Mouse (Mus musculus) urinary bladder, adult 18-20 months (tissue): ENCODE results near the gene Fbxo3.
"Not testable (repeated sequence)": the region's sequence is repeated elsewhere in the genome, so short reads cannot be mapped to it uniquely, and the experiment has no call there.

ENCODE experiments used
- DNase-seq, 2 experiments: peaks; one replicate each; pipeline ENCODE4 v3.0.0; 2022; ENCODE audit warnings: low spot score in 2 of 2, mixed read lengths in 2 of 2

The Fbxo3 gene

GRCm38 (mm10) chr2:104027458-104028138 is at the start of gene Fbxo3:
Fbxo3 (plus strand) TSS chr2:104027721.
- peak; percentile 77 to 79 for DNase-seq

- peak; percentile 45 to 60 for DNase-seq
Measured at GRCm38 (mm10) chr2:103982250-103982649, 45.3 kb upstream of the Fbxo3 start.

GRCm38 (mm10) chr2:103983146-103983545 is 44.4 kb upstream of the Fbxo3 start:
- no peak for DNase-seq

GRCm38 (mm10) chr2:103987595-103987994 is 39.9 kb upstream of the Fbxo3 start:
- DNase-seq = not testable (repeated sequence)

- no peak for DNase-seq
Measured at GRCm38 (mm10) chr2:103989724-103990123, 37.8 kb upstream of the Fbxo3 start.

GRCm38 (mm10) chr2:103991303-103991702 is 36.2 kb upstream of the Fbxo3 start:
- no peak for DNase-seq

- DNase-seq = no peak
Measured at GRCm38 (mm10) chr2:103992162-103992561, 35.4 kb upstream of the Fbxo3 start.

- no peak for DNase-seq
Measured at GRCm38 (mm10) chr2:103992618-103993332, 34.7 kb upstream of the Fbxo3 start.

- DNase-seq = no peak
Measured at GRCm38 (mm10) chr2:104001076-104001475, 26.4 kb upstream of the Fbxo3 start.

- DNase-seq = no peak
Measured at GRCm38 (mm10) chr2:104001861-104002260, 25.7 kb upstream of the Fbxo3 start.

GRCm38 (mm10) chr2:104002711-104003413 is 24.7 kb upstream of the Fbxo3 start:
- peak in 1 of 2 experiments; percentile 4 for DNase-seq

GRCm38 (mm10) chr2:104007793-104008519 is 19.6 kb upstream of the Fbxo3 start:
- DNase-seq = no peak

- DNase-seq = not testable (repeated sequence)
Measured at GRCm38 (mm10) chr2:104008853-104009252, 18.7 kb upstream of the Fbxo3 start.

GRCm38 (mm10) chr2:104023096-104023495 is 4.4 kb upstream of the Fbxo3 start:
- no peak for DNase-seq

- no peak for DNase-seq
Measured at GRCm38 (mm10) chr2:104024656-104025055, 2.9 kb upstream of the Fbxo3 start.

- DNase-seq = peak in 1 of 2 experiments; percentile 11
Measured at GRCm38 (mm10) chr2:104028139-104028723, 710 bp downstream of the Fbxo3 start, which contains the start of gene 4931422A03Rik. 4931422A03Rik (minus strand) TSS chr2:104028361.

- no peak for DNase-seq
Measured at GRCm38 (mm10) chr2:104029074-104029473, 1.6 kb downstream of the Fbxo3 start.

- DNase-seq = no peak
Measured at GRCm38 (mm10) chr2:104030381-104030780, 2.9 kb downstream of the Fbxo3 start.

- DNase-seq = no peak
Measured at GRCm38 (mm10) chr2:104032056-104032455, 4.5 kb downstream of the Fbxo3 start.

- peak in 1 of 2 experiments; percentile 10 for DNase-seq
Measured at GRCm38 (mm10) chr2:104034832-104035472, 7.4 kb downstream of the Fbxo3 start.

GRCm38 (mm10) chr2:104035595-104035994 is 8.1 kb downstream of the Fbxo3 start:
- DNase-seq = no peak
